Mouse (Mus musculus): ENCODE measurements around the gene Rbpj. TPM values are rescaled to one million over a fixed set of nuclear protein-coding genes. Genes with fewer than 3 reads are reported as not detected.
"Not testable (repeated sequence)": the region's sequence is repeated elsewhere in the genome, so short reads cannot be mapped to it uniquely, and the experiment has no call there.

Rbpj gene
- polyA plus RNA-seq, 1 experiment from 2014 or later: 42.6 TPM

- WGBS: 23% methylated on average over 1 of the region's 1 CpGs
- no peak overlapping the region for H3K9ac ChIP-seq
- H3K4me1 ChIP-seq: peaks cover 7% of the 10 kb centered on the region; the same call in 1 of the 2 replicates
- no peaks in the 10 kb centered on the region for H3K36me3 ChIP-seq
- no peaks in the 10 kb centered on the region for H3K9me3 ChIP-seq
- no peak overlapping the region for H3K27ac ChIP-seq
- no peak overlapping the region for H3K4me2 ChIP-seq
- no peak overlapping the region for H3K4me3 ChIP-seq
- no peak for ATAC-seq (ENCODE audit: insufficient number of reproducible peaks, insufficient read depth, low FRiP score, low TSS enrichment, low read depth)
- no peaks in the 10 kb centered on the region for H3K27me3 ChIP-seq
Measured at GRCm38 (mm10) chr5:53542073-53542472, 76.1 kb downstream of the Rbpj start.

- H3K4me3 ChIP-seq: no peak overlapping the region
- H3K4me1 ChIP-seq: peaks cover 3% of the 10 kb centered on the region; the same call in 1 of the 2 replicates
- no peaks in the 10 kb centered on the region for H3K36me3 ChIP-seq
- H3K27me3 ChIP-seq: no peaks in the 10 kb centered on the region
- no peak for ATAC-seq (ENCODE audit: insufficient number of reproducible peaks, insufficient read depth, low FRiP score, low TSS enrichment, low read depth)
- no peaks in the 10 kb centered on the region for H3K9me3 ChIP-seq
- no peak overlapping the region for H3K27ac ChIP-seq
- H3K9ac ChIP-seq: no peak overlapping the region
- H3K4me2 ChIP-seq: no peak overlapping the region
- WGBS: 73% methylated on average over 4 of the region's 4 CpGs
Measured at GRCm38 (mm10) chr5:53543399-53543798, 77.4 kb downstream of the Rbpj start.

DNA sequence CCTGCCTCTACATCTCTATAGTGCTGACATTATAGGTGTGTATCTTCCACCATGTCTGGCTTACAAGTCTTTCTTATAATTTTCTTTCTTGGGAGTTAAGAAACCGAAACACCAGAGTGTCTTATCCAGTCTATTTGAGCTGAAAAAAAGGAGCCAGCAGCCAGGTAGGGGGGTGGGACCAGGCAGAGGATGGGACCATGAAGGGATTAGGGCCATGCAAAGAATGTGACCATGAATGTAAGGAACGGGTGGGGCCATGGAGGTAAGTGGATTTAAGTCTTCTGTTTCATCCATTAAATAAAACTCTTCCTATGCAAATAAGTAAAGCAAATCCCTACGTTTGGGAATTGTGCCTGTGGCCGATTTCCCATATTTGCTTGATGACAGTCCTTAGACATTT lies 78.0 kb downstream of the Rbpj start:
- Histone ChIP-seq H3K27ac (no peak overlapping the region), H3K4me3 (no peak overlapping the region), H3K4me2 (no peak overlapping the region), H3K36me3 (no peaks in the 10 kb centered on the region), H3K9ac (no peak overlapping the region), H3K9me3 (no peaks in the 10 kb centered on the region), H3K4me1 (peaks cover 3% of the 10 kb centered on the region; the same call in 1 of the 2 replicates), H3K27me3 (no peaks in the 10 kb centered on the region)
- 78% methylated on average over 4 of the region's 4 CpGs for whole genome bisulfite sequencing
- no peak for ATAC-seq (ENCODE audit: insufficient number of reproducible peaks, insufficient read depth, low FRiP score, low TSS enrichment, low read depth)

DNA sequence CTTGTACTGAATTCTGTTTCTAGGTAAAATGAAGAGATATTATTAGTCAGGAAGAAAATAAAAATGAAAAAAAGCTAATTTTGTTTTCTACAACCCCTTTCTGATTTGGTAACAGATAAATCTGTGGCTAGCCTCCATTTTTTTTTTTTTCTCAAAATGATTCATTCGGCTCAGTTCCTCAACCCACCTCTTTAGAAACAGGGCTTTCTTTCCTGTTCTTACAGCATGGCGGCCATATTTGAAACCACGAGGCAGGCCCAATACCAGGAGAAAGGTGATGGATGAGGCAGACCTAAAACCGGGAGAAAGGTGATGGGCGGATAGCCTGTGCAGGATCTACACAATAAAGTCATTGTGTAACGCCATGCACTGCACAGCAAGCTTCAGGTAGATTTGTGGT lies 80.5 kb downstream of the Rbpj start:
- WGBS: 91% methylated on average over 6 of the region's 6 CpGs
- H3K36me3 ChIP-seq: no peaks in the 10 kb centered on the region
- no peaks in the 10 kb centered on the region for H3K9me3 ChIP-seq
- no peak for ATAC-seq (ENCODE audit: insufficient number of reproducible peaks, insufficient read depth, low FRiP score, low TSS enrichment, low read depth)
- peaks cover 6% of the 10 kb centered on the region for H3K4me1 ChIP-seq
- no peak overlapping the region for H3K4me3 ChIP-seq
- no peak overlapping the region for H3K27ac ChIP-seq
- no peaks in the 10 kb centered on the region for H3K27me3 ChIP-seq
- no peak overlapping the region for H3K4me2 ChIP-seq
- H3K9ac ChIP-seq: no peak overlapping the region

DNA sequence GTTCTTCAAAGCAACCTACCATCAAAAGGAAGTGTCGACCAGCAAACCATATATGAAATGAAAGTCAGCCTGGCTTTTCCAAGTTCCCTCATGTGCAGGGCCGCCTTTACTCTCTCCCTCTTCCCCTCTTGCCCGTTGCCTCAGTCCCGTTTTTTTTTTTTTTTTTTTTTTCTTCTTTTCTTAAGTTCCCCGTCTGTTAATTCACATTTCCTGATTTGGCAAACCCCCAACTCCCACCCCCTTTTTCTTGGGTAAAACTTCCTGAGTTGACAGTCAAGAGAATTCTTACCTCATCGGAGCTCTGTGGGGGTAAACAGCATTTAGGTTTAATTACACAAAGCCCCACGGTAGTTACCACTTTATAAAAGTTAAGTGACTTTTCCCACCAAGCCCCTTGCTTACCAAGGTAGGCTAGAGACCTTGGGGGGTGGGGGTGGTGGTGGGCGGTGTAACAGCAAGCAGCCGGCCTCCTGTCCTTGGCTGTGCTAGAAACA lies 81.1 kb downstream of the Rbpj start:
- Histone ChIP-seq H3K4me3 (no peak overlapping the region), H3K4me1 (peaks cover 12% of the 10 kb centered on the region), H3K4me2 (no peak overlapping the region), H3K27me3 (no peaks in the 10 kb centered on the region), H3K36me3 (no peaks in the 10 kb centered on the region), H3K27ac (no peak overlapping the region; the same call in 1 of the 2 replicates), H3K9me3 (no peaks in the 10 kb centered on the region), H3K9ac (no peak overlapping the region)
- ATAC-seq (ENCODE audit: insufficient number of reproducible peaks, insufficient read depth, low FRiP score, low TSS enrichment, low read depth): no peak
- WGBS: 43% methylated on average over 9 of the region's 9 CpGs

DNA sequence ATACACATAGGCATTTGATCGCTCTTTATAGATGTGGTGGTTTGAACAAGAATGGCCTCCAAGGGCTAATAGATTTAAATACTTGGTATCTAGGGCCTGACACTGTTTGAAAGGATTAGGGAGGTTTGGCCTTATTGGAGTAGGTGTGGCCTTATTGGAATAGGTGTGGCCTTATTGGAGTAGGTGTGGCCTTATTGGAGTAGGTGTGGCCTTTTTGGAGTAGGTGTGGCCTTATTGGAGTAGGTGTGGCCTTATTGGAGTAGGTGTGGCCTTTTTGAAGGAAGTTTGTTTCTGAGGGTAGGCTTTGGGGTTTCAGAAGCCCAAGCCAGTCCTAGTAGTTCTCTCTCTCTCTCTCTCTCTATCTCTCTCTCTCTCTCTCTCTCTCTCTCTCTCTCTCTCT lies 84.4 kb downstream of the Rbpj start:
- not testable (repeated sequence) for ATAC-seq (ENCODE audit: insufficient number of reproducible peaks, insufficient read depth, low FRiP score, low TSS enrichment, low read depth); H3K9ac ChIP-seq; H3K27ac ChIP-seq; H3K9me3 ChIP-seq; H3K27me3 ChIP-seq; H3K4me2 ChIP-seq; H3K4me3 ChIP-seq; H3K36me3 ChIP-seq
- 98% methylated on average over 1 of the region's 1 CpGs for whole genome bisulfite sequencing
- peaks cover 12% of the 10 kb centered on the region for H3K4me1 ChIP-seq

- no peak overlapping the region for H3K4me3 ChIP-seq
- no peak overlapping the region for H3K9ac ChIP-seq
- no peak overlapping the region for H3K27ac ChIP-seq
- H3K36me3 ChIP-seq: no peaks in the 10 kb centered on the region
- H3K9me3 ChIP-seq: no peaks in the 10 kb centered on the region
- no peak overlapping the region for H3K4me2 ChIP-seq
- ATAC-seq (ENCODE audit: insufficient number of reproducible peaks, insufficient read depth, low FRiP score, low TSS enrichment, low read depth): no peak
- WGBS: 70% methylated on average over 6 of the region's 6 CpGs
- peaks cover 12% of the 10 kb centered on the region for H3K4me1 ChIP-seq
- H3K27me3 ChIP-seq: no peaks in the 10 kb centered on the region
Measured at GRCm38 (mm10) chr5:53551394-53551793, 85.4 kb downstream of the Rbpj start.

DNA sequence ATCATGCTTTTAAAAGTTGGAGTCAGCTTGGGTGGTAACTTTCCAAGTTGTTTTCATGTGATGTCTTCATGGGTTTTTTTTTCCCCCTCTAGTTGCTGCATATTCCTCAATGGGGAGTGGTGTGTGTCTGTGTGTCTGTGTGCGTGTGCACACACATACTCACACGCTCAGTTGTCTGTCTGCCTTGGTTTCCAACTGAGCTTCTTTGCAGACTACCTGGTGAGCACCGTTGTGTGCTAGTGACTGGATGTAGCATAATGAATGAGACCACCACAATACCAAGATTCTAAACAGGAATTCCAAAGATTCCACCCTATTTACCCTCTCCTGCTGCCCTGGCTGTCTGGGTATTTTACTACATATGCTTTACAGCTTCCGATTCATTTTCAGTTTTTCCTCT lies 86.0 kb downstream of the Rbpj start:
- Histone ChIP-seq H3K4me2 (no peak overlapping the region), H3K9ac (no peak overlapping the region), H3K9me3 (no peaks in the 10 kb centered on the region), H3K4me1 (peaks cover 8% of the 10 kb centered on the region), H3K4me3 (no peak overlapping the region), H3K27ac (no peak overlapping the region), H3K27me3 (no peaks in the 10 kb centered on the region), H3K36me3 (no peaks in the 10 kb centered on the region)
- WGBS: 75% methylated on average over 4 of the region's 4 CpGs
- no peak for ATAC-seq (ENCODE audit: insufficient number of reproducible peaks, insufficient read depth, low FRiP score, low TSS enrichment, low read depth)

DNA sequence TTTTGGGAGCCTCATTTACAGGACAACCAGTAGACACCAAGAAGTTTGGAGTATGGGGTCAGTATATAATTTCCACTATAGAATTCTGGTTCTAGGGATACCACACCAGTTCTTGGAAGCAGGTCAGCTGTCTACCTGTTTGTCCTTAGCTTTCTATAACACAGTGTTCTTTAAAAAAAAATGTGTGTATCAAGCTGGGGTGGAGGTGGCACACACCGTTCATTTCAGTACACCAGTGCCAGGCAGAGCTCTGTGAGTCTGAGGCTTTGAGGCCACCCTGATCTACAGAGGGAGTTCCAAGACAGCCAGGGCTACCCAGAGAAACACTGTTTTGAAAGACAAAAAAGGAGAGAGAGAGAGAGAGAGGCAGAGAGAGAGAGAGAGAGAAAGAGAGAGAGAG lies 87.3 kb downstream of the Rbpj start:
- Histone ChIP-seq H3K9ac (no peak overlapping the region), H3K27me3 (no peaks in the 10 kb centered on the region), H3K27ac (no peak overlapping the region), H3K4me3 (no peak overlapping the region), H3K36me3 (no peaks in the 10 kb centered on the region), H3K4me2 (no peak overlapping the region), H3K9me3 (no peaks in the 10 kb centered on the region), H3K4me1 (peaks cover 8% of the 10 kb centered on the region)
- WGBS: 85% methylated on average over 1 of the region's 1 CpGs
- no peak for ATAC-seq (ENCODE audit: insufficient number of reproducible peaks, insufficient read depth, low FRiP score, low TSS enrichment, low read depth)

DNA sequence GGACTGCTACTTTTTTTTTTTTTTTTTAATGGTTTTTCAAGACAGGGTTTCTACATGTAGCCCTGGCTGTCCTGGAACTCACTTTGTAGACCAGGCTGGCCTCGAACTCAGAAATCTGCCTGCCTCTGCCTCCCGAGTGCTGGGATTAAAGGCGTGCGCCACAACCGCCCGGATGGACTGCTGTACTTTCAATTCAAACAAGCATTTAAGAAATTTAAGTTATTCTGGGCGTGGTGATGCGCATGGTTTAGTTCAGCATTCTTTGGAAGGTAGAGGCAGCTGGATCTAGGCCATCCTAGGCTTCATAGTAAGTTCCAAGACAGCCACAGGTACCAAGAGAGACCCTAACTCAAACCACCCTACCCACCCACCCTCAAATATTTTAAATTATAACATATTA lies 88.2 kb downstream of the Rbpj start:
- no peak overlapping the region for H3K4me2 ChIP-seq
- no peaks in the 10 kb centered on the region for H3K9me3 ChIP-seq
- WGBS: 93% methylated on average over 8 of the region's 8 CpGs
- H3K36me3 ChIP-seq: no peaks in the 10 kb centered on the region
- ATAC-seq (ENCODE audit: insufficient number of reproducible peaks, insufficient read depth, low FRiP score, low TSS enrichment, low read depth): no peak
- no peak overlapping the region for H3K4me3 ChIP-seq
- no peaks in the 10 kb centered on the region for H3K27me3 ChIP-seq
- H3K4me1 ChIP-seq: peaks cover 9% of the 10 kb centered on the region
- H3K9ac ChIP-seq: no peak overlapping the region
- H3K27ac ChIP-seq: no peak overlapping the region

GRCm38 (mm10) chr5:53554926-53555325 lies 89.0 kb downstream of the Rbpj start:
- H3K4me2 ChIP-seq: no peak overlapping the region
- H3K36me3 ChIP-seq: no peaks in the 10 kb centered on the region
- ATAC-seq (ENCODE audit: insufficient number of reproducible peaks, insufficient read depth, low FRiP score, low TSS enrichment, low read depth): no peak
- 84% methylated on average over 4 of the region's 4 CpGs for WGBS
- no peaks in the 10 kb centered on the region for H3K27me3 ChIP-seq
- no peak overlapping the region for H3K27ac ChIP-seq
- H3K4me3 ChIP-seq: no peak overlapping the region
- no peak overlapping the region for H3K9ac ChIP-seq
- H3K9me3 ChIP-seq: no peaks in the 10 kb centered on the region
- H3K4me1 ChIP-seq: peaks cover 16% of the 10 kb centered on the region

- no peaks in the 10 kb centered on the region for H3K36me3 ChIP-seq
- H3K9me3 ChIP-seq: no peaks in the 10 kb centered on the region
- no peak overlapping the region for H3K4me2 ChIP-seq
- H3K27ac ChIP-seq: no peak overlapping the region
- no peak overlapping the region for H3K9ac ChIP-seq
- no peaks in the 10 kb centered on the region for H3K27me3 ChIP-seq
- 88% methylated on average over 8 of the region's 8 CpGs for WGBS
- no peak overlapping the region for H3K4me3 ChIP-seq
- no peak for ATAC-seq (ENCODE audit: insufficient number of reproducible peaks, insufficient read depth, low FRiP score, low TSS enrichment, low read depth)
- H3K4me1 ChIP-seq: peaks cover 16% of the 10 kb centered on the region
Measured at GRCm38 (mm10) chr5:53555474-53555873, 89.5 kb downstream of the Rbpj start.

GRCm38 (mm10) chr5:53555929-53556328 lies 90.0 kb downstream of the Rbpj start:
- Histone ChIP-seq H3K27ac (no peak overlapping the region), H3K4me3 (no peak overlapping the region), H3K27me3 (no peaks in the 10 kb centered on the region), H3K9me3 (no peaks in the 10 kb centered on the region), H3K4me2 (no peak overlapping the region), H3K4me1 (peaks cover 17% of the 10 kb centered on the region), H3K9ac (no peak overlapping the region), H3K36me3 (no peaks in the 10 kb centered on the region)
- no peak for ATAC-seq (ENCODE audit: insufficient number of reproducible peaks, insufficient read depth, low FRiP score, low TSS enrichment, low read depth)
- 89% methylated on average over 5 of the region's 5 CpGs for WGBS
